Mouse (Mus musculus) urinary bladder, adult 18-20 months (tissue): ENCODE measurements around the gene Uhrf1bp1l.
"Not testable (repeated sequence)": the region's sequence is repeated elsewhere in the genome, so short reads cannot be mapped to it uniquely, and the experiment has no call there.

Experiments used
- DNase-seq, 2 experiments: peaks; one replicate each; pipeline ENCODE4 v3.0.0; 2022; ENCODE audit warnings: low spot score in 2 of 2, mixed read lengths in 2 of 2

The Uhrf1bp1l gene

DNA sequence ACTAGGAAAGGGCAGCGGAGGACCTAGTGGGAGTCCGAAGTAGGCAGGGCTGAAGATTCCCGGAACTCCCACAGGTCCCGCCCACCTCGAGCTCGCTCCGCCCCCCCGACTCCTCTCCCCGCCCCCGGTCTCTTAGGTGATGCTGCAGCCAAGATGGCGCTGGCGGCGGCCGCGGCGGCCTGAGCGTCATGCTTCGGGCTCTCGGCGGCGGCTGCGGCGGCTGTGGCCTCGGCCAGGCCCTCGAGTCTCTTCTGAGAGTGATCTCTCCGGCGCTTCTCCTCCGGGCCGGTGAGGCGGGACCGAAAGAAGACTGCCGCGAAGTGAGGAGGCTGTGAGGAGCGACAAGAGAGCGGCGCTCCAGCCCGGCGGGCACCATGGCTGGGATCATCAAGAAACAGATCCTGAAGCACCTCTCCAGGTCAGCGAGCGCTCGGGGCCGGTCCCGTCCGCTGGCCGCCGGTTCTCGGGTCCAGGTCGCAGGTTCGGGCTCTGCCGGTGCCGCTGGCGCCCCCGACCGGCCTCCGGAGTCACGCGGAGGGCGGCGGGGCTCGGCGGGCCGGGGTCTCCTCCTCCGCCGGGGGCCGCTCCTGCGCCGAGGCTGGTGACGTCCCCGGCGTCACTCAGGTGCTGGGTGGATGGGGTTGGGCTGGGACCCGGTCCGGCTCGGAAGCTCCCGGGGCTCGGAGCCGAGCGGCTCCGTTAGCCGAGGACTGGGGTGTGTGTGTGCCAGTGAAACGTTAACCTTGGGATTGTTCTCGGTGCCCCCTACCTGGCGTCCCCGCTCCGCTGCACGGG lies at the start of gene Uhrf1bp1l:
Gene Uhrf1bp1l (plus strand): TSS at position 121 of the 795 bp plus-strand sequence.
- DNase-seq = peak; percentile 84 to 92

DNA sequence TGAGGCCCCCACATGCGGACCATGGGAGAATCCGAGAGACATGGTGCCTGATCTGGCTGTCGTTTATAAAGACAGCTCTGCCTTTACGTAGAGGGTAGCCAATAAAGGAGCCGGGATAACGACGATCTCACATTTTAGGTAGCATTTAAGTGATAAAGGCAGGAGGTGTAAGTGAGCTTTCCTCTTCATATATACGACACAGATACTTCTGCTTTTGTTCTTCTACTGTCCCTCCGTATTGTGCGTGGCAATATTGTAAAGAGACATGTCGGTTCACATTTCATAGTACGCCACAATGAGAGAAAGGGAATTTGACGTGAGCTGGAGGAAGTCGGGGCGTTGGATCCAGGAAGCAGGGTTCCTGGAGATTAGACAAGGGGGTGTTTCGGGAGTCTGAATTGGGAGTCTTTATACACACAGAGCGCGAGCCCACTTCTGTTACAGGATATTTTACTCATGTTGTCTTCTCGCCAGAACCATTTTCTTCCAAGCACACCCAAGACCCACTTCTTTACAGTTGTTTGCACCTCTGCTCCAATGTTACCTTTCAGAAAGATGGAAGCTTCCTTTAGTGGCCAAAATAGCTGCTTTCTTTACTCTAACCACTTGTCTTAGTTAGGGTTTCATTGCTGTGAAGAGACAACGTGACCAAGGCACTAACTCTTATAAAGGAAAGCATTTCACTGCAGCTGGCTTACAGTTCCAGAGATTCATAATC lies 49.4 kb upstream of the Uhrf1bp1l start:
- DNase-seq = no peak

DNA sequence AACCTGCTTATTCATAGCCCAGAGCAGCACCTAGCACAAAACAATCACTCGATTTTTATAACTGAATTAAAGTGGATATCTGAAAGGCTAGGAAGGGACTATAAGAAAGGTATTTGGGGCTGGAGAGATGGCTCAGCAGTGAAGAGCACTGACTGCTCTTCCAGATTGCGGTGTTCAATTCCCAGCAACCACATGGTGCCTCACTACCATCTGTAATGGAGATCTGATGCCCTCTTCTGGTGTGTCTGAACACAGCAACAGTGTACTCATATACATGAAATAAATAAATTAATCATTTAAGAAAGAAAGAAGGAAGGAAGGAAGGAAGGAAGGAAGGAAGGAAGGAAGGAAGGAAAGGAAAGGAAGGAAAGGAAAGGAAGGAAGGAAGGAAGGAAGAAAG lies 48.5 kb upstream of the Uhrf1bp1l start:
- DNase-seq = not testable (repeated sequence)

DNA sequence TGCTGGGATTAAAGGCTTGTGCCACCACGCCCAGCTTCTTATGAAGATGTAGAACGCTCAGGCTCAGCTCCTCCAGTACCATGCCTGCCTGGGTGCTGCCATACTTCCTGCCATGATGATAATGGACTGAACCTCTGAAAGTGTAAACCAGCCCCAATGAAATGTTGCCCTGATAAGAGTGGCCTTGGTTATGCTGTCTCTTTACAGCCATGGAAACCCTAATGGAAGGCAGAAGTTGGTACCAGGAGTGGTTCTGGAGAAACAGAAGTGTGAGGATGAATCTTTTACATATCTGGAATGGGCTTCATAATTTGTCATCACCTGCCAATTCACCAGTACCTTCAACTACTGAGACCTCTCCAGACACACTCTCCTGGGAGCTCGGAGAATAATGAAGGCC lies 46.8 kb upstream of the Uhrf1bp1l start:
- no peak for DNase-seq

DNA sequence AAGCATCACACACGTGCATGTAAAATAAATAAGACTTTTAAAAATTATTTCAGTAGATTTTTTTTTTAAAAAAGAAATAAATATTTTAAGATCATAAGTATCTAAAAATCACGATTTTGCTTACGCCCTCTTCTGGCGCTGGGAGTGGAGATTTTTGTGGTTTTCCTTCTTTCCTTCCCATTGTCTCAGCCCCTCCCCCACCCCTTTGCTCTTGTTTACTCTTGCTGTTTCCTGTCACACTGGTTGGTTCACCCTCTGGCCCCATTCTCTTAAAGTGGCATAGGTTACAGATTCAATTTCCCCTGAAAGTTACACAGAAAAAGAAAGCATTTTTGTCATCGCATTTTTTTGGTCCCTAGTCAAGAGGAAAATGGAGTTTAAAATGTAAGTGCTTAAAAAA lies 41.7 kb upstream of the Uhrf1bp1l start:
- DNase-seq = peak in 1 of 2 experiments; percentile 34

DNA sequence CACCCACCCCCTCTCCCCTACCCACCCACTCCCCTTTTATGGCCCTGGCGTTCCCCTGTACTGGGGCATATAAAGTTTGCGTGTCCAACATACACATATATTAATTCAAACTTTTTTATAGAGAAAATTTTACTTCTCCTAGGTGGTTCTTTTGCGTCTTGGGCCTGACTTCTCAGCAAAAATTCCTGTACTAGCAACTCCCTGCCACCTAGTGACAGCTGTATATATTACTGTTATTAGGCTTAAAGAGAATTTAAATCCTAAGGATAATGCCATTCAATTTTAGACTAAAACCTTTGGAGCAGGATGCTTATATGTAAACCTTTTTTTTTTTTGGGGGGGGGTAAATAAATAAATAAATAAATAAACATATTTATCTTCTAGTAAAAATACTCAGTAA lies 37.4 kb upstream of the Uhrf1bp1l start:
- no peak for DNase-seq

DNA sequence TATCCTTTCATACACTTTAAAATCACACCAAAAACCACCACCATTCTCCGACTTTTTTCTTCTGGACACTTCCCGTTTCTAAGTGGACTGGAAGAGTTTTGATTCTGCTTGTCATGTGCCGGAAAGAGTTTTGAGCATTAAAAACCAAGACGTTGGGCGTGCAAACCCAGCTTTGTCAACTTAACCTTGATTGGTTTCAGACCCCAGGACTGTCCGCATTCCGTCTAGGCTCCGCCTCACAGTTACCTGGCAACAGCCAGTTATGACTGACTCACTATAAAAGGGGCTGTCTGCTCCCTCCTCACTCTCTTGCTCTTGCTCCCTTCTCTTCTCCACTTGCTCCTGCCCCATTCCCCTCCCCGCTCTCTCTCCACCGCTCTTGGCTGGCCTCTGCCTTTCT lies 36.1 kb upstream of the Uhrf1bp1l start:
- no peak for DNase-seq

DNA sequence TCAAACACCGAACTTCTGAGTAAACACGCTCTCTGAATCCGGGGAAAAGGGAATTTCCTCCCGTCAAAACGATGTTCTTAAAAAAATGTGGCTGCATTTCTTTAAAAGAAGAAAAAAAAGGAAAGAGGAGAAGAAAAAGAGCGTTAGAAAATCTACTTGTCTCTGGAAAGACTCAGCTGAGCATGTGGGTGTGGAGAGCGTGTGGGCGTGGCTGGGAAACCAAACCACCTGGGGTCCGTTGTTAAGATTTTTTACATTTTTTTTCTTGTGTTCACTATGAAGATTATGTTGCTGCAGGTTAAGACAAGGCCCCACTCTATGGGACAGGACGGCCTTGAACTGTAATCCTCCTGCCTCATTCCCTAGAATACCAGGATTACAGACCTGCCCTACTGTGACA lies 29.9 kb upstream of the Uhrf1bp1l start:
- DNase-seq = no peak

DNA sequence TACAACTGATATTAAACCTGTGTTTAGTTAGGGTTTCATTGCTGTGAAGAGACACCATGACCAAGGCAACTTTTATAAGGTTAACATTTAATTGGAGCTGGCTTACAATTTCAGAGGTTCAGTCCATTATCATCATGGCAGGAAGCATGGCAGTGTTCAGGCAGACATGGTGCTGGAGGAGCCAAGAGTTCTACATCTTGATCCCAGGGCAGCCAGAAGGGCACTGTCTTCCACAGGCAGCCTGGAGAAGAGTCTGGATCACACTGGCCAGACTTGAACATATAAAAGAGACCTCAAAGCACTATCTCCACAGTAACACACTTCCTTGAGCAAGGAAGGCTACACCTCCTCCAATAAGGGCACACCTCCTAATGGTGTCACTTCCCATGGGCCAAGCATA lies 24.5 kb upstream of the Uhrf1bp1l start:
- DNase-seq = no peak

DNA sequence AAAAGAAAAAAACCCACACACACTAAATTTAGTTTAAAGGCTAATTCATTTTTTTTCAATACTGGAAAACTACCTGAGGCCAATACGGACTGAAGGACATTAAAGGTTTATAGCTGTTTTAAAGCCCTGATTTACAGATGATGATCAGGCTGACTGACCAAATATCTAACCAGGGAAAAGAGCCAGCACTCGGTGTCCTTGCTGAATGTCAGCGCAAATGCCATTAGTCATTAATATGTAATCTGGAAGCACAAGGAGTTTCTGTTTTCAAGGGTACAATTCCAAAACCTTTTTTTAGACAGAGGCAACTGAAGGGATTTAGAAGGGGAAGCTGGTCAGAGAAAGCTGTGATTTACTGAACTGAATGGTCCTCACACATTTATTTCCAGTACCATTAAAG lies 24.0 kb upstream of the Uhrf1bp1l start:
- DNase-seq = no peak

DNA sequence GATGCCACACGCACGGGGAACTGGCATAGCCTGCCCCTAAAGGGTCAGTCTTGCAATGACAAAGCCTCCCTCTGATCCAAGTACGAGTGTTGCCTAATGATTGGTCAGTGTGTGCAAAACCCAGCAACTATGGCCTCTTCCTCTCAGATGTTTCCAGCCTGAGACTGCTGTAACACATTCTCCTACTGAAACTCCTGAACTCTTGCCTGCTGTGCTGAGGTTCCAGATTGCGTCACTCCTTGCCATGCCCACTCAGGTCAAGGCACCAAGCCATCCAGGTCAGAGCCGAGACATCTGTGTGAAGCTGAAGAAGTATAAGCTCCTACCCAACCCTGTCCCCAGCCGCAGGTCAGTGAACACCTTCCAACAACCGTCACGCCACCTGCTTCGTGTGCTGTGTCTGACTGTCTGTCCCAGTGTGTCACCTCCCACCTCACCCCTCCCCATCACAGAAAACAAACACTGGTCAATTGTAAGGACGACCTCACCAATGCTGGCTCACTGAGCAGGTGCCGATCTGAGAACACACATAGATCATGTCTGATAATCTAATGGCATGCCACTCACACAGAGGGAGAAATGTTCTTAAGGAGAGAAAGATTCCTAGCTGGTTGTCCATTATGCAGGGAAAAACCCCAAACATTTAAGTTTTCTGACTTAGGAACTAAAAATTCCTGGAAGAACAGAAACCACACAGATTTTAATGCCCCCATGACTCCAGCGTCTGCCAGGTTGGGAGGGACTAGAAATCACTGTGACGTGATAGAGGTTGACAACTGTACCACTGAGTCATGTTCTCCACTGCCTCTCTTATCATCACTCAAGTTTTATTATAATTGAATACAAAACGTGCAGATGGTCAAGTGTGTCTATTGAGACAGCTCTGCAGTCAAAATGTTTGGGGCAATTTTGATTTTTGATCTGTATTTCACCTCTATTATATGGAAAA lies 22.3 kb upstream of the Uhrf1bp1l start:
- DNase-seq = no peak

DNA sequence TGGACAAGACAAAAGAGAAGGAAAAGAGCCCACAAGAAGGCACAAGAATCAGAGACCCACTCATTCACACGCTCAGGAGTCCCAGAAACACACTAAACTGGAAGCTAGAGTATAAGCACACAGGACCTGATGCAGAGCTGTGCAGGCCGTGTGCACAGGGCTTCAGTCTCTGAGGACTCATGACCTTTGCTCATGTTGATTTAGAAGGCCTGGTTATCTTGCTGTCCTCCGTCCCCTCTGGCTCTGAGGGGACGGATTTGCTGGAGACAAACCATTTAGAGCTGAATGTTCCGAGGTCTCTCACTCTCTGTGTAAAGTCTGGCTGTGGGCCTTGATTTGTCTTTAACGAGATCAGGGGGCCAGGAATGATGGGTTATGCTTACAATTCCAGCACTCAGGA lies 14.4 kb upstream of the Uhrf1bp1l start:
- DNase-seq = no peak

DNA sequence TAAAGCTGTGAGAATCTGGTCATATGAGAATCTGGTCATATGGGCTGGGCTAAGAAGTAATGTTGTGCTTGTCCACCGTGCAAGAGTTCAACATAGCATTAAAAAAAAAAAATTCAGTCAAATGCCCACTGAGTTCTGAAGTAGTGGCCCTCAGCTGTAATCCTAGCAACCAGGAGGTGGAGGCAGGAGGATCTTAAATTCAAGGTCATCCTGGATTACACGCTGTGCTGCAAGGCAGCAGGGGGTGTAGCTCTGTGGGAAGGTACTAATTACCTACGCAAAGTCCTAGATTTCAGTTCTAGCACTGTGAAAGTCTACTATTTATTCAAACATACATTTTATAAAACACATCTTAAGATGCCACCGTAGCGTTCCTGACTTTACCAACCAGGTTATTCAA lies 13.4 kb upstream of the Uhrf1bp1l start:
- no peak for DNase-seq

DNA sequence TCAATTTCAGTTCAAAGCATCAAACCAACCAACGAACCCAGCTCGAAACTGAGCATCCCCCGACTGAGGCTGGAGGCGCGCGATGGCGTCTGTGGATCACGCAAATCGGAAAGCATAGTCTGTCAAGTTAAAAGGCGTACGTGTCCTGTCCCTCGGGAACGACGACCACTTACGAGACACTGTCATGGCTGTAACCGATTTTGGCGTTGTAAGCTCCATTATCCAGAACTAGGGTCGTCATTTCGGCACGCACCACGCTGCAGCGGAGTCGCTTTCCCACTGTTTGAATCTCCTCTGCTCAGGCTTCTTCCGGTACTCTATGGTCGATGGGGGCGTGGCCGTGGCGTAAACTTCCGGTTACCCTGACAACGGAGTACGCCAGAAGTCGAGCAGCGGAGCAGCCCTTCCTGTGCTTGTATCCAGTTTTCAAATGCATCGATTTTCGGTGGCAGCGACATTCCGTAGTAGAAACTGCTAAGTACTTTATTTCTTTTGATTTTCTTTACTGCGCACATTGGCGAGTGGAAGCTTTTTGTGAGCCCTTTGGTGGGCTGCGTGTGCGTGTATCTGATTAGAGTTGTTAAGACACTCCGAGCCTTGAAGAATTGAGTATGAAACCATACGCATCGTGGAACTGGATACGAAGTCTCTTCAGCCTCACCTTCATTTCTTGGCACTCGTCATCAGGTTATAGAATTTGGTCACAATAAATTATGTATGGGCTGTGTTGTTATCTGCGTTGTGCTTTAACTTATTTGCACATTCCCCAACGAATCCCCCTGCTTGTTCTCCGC lies 12.6 kb upstream of the Uhrf1bp1l start, which contains the start of gene Actr6:
Gene Actr6 (minus strand): TSS at position 295 of the 794 bp plus-strand sequence.
- peak; percentile 88 to 92 for DNase-seq

DNA sequence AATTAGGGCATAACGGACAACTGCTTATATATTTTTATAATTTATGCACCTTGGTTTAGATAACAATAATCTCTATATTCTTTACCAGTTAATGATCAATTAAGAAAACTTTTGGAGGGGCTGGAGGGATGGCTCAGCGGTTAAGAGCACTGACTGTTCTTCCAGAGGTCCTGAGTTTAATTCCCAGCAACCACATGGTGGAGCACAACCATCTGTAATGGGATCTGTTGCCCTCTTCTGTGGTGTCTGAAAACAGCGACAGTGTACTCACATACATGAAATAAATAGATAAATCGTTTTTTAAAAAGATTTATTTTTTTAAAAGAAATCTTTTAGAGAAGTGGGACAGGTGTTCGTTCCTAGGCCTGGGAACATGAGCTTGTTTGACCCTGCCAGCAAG lies 7.7 kb upstream of the Uhrf1bp1l start:
- no peak for DNase-seq

DNA sequence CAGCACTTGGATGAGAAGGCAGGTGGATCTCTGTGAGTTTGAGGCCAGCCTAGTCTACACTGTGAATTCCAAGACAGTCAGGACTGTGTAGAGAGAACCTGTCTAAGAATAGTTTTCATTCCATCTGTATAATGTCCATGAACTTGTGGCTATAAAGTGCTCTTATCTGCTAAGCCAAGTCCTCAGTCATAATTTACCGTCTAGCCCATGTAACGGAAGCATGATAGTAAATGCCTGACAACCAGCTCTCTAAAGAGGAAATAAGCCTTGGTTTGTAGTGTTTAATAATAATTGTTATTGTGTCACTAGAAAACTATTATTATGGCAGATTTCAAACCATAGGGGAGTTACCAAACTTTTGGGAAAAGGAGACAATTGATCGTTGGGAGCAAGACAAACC lies 6.9 kb upstream of the Uhrf1bp1l start:
- DNase-seq = no peak

DNA sequence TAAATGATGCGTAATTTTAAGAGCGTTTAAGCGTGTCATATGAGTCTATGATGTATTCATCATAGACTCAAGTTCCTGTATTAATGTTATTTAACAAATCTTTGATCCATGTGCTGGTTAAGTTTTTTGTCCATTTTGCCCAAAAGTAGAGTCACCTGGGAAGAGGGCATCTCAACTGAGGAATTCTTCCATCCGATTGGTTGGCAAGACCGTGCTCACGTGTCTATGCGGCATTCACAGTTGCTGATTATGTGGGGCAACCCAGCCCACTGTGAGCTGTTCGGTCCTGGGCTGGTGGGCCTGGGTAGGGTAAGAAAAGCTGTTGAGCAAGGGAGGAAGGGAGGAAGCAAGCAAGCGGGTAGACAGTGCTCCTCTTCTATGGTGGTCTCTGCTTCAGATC lies 6.4 kb upstream of the Uhrf1bp1l start:
- DNase-seq = no peak

DNA sequence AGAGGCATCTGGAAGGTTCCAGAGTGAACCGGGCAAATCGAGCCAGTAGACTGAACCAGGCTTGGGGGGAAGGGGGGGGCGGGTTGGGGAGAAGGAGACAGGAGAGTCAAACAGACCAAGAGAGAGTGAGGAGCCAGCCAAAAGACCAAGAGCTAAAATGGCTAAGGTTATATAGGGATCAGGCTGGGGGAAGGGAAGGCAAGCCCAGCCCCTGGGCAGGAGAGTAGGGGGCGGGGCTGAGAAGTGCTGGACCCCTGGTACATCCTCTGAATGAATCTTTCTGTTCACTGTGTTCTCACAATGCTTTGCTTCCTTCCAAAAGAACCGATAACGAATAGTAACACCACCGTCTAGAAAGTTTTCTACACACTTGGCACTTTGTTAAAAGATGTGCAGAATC lies 5.1 kb upstream of the Uhrf1bp1l start:
- DNase-seq = no peak

DNA sequence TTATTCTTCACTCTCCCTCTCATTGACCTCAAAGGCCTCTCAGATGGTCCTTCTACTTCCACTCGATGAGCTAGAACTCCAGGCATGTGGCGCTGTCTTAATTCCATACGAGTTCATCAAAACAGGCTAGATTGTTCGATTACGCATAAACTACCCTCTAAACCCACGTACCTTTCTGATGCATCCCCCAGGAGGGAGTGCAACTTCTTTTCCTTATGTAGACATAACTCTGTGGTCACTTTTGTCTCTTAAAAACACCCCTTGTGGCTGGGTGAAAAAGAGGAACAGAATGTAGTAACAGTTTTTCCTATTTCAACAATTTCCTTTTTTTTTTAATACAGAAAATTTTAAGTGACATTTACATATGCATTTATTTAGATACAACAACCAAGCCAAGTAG lies 3.8 kb upstream of the Uhrf1bp1l start:
- no peak for DNase-seq

DNA sequence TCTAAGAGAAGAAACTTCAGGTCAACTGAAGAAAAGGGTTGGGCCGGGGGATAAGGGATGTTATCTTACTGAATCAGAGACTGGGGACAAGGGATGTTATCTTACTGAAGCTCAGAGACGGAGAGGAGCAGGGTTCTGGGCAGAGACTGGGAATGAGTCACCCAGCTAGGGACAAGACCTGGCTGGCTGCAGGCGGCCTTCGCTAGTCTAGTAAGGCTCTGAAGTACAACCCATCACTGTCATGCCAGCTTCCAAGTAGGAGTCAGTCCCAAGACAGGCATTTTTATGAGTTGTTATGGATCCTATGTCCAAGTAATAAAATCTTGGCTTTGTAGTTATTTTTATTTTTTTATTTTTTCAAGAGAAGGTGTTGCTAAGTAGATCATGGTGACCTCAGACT lies 1.5 kb upstream of the Uhrf1bp1l start:
- DNase-seq = peak in 1 of 2 experiments; percentile 53

DNA sequence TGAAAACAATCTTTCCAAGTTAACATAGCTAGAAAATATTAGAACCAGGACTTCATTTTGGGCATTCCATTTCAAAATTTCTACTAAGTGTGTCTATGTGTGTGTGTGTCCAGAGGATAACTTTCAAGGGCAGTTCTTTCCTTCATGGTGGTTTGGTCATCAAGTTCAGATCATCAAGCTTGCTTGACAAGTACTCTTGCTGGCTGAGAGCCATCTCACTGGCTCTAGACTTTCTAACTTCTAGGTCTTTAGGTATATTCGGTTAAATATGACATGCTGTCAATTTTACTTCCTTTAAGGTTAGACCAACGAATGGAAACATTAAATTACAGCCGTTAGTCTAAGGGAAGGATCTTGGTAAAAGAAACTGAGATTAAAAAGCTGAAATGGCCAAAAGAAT lies 450 bp upstream of the Uhrf1bp1l start:
- DNase-seq = no peak
